Mouse (Mus musculus): ENCODE results near the gene Duox2.

DNA sequence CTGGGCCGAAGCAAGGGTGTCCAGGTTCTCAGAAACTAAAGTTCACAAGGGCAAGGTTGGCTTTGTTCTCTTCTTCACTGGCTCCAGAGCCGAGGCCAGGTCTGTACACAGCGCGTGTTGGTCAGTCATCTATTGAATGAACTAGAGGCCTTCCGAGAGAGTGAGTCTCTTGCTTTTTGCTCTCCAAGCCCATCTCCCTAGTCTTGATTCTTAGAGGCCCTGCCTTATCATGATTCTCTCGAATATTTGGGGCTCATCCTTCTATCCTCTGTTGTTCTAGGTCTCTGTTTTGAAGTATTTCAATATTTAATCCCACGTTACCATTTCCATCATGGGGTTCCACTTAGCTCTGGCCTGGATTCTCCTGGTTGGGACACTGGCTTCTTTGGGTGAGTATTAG is 17.1 kb upstream of the Duox2 start, which contains the start of gene Duox1:
- no peak for TF ChIP-seq CTCF (IDR thresholded peaks at IDR 0.05; ENCODE audit: low read depth, low read length)
- TF ChIP-seq POLR2A (IDR thresholded peaks at IDR 0.05; ENCODE audit: extremely low read depth, insufficient read depth, low read length), result no peak

Data from liver, adult 2 months (tissue).